ENCODE assay signal across 8 mouse cellular contexts in genomic region chr5:102373309-102373971, GRCm38 (mm10).
DNase-seq lines count a peak whose midpoint lies in the region; ATAC-seq and TF ChIP-seq lines count a peak whose summit lies in the region.

No protein-coding gene starts in this region.

- no peaks in the 10 kb centered on the region for H3K36me3 ChIP-seq in liver, adult 2 months (ENCODE audit: control insufficient read depth, insufficient read depth, low read length)
- H3K36me3 ChIP-seq in hindbrain, embryonic 14.5 days (replicated peaks; ENCODE audit: control insufficient read depth, insufficient read depth): no peaks in the 10 kb centered on the region
- no peaks in the 10 kb centered on the region for H3K36me3 ChIP-seq in midbrain, embryonic 14.5 days (ENCODE audit: control insufficient read depth, insufficient read depth, low read length)

- H3K9me3 ChIP-seq in hindbrain, embryonic 14.5 days (ENCODE audit: control insufficient read depth, low read length): no peaks in the 10 kb centered on the region
- no peaks in the 10 kb centered on the region for H3K9me3 ChIP-seq in midbrain, embryonic 14.5 days (ENCODE audit: control insufficient read depth, low read length)

- peak; percentile 89 for ATAC-seq in hindbrain, embryonic 14.5 days (ENCODE audit: low FRiP score)
- ATAC-seq in midbrain, embryonic 14.5 days (ENCODE audit: low FRiP score, low TSS enrichment): peak; percentile 88

- no peaks in the 10 kb centered on the region for H3K79me2 ChIP-seq in liver, adult 2 months (ENCODE audit: control insufficient read depth, insufficient read depth, low read length)

- no peak for TF ChIP-seq POLR2A in liver, adult 2 months (IDR thresholded peaks at IDR 0.05; ENCODE audit: extremely low read depth, insufficient read depth, low read length)

- peak; percentile 8 for DNase-seq in liver, adult 2 months (ENCODE audit: extremely low read depth, low read depth, low spot score)
- no peak for DNase-seq in liver
- peak; percentile 32 for DNase-seq in brain, embryonic 18.5 days (ENCODE audit: low read depth, low spot score)
- peak; percentile 70 for DNase-seq in hindbrain, embryonic 14.5 days (ENCODE audit: low spot score)
- DNase-seq in midbrain, embryonic 14.5 days: peak; percentile 85
- DNase-seq in cerebellum, postnatal 36 days: no peak
- DNase-seq in heart, postnatal 14 days: no peak
- no peak for DNase-seq in layer of hippocampus, postnatal 36 days

- H3K27me3 ChIP-seq in liver, adult 2 months (ENCODE audit: control insufficient read depth, insufficient read depth, low read length): no peaks in the 10 kb centered on the region
- H3K27me3 ChIP-seq in hindbrain, embryonic 14.5 days (ENCODE audit: control insufficient read depth, insufficient read depth, low read length): no peaks in the 10 kb centered on the region
- no peaks in the 10 kb centered on the region for H3K27me3 ChIP-seq in midbrain, embryonic 14.5 days (ENCODE audit: control insufficient read depth, insufficient read depth, low read length)

- H3K9ac ChIP-seq in liver, adult 2 months (ENCODE audit: low read depth, low read length): no peak overlapping the region
- H3K9ac ChIP-seq in hindbrain, embryonic 14.5 days: no peak overlapping the region
- H3K9ac ChIP-seq in midbrain, embryonic 14.5 days (replicated peaks; ENCODE audit: low read length): no peak overlapping the region

- intact Hi-C loops in heart, postnatal 14 days (cut with DNase I): no loop called here

- no peaks in the 10 kb centered on the region for H3K4me1 ChIP-seq in liver, adult 2 months (ENCODE audit: control insufficient read depth, insufficient read depth, low read length)
- H3K4me1 ChIP-seq in hindbrain, embryonic 14.5 days (replicated peaks; ENCODE audit: control insufficient read depth, insufficient read depth, low read length): no peaks in the 10 kb centered on the region
- H3K4me1 ChIP-seq in midbrain, embryonic 14.5 days (ENCODE audit: control insufficient read depth, insufficient read depth, low read length): 0 out of 2 replicates have a peak, but pooled peaks cover 5% of the 10 kb centered on the region

- H3K4me3 ChIP-seq in liver, adult 2 months (ENCODE audit: insufficient read depth, low read depth, low read length): no peak overlapping the region
- H3K4me3 ChIP-seq in hindbrain, embryonic 14.5 days (replicated peaks; ENCODE audit: low read length): no peak overlapping the region
- no peak overlapping the region for H3K4me3 ChIP-seq in midbrain, embryonic 14.5 days (replicated peaks; ENCODE audit: low read depth, low read length)

- H3K4me2 ChIP-seq in hindbrain, embryonic 14.5 days (replicated peaks): no peak overlapping the region
- H3K4me2 ChIP-seq in midbrain, embryonic 14.5 days (ENCODE audit: low read length): no peak overlapping the region

- TF ChIP-seq CTCF in liver, adult 2 months (IDR thresholded peaks at IDR 0.05; ENCODE audit: low read depth, low read length): no peak

- H3K27ac ChIP-seq in liver, adult 2 months (replicated peaks; ENCODE audit: insufficient read depth, low read depth, low read length): no peak overlapping the region
- no peak overlapping the region for H3K27ac ChIP-seq in hindbrain, embryonic 14.5 days
- H3K27ac ChIP-seq in midbrain, embryonic 14.5 days (replicated peaks; ENCODE audit: low read depth, low read length): no peak overlapping the region

- 73% methylated on average over 6 of the region's 6 CpGs for WGBS in liver, adult 2 months
- 75% methylated on average over 6 of the region's 6 CpGs for WGBS in hindbrain, embryonic 14.5 days
- 77% methylated on average over 6 of the region's 6 CpGs for WGBS in midbrain, embryonic 14.5 days

Comparison
In these comparisons a context has a peak if more than half of its experiments do, and no peak if none do; other contexts are left out.
1. DNase-seq: peak in liver, adult 2 months (single experiment), brain, embryonic 18.5 days (single experiment), hindbrain, embryonic 14.5 days (single experiment) and midbrain, embryonic 14.5 days (single experiment); none in liver (single experiment), cerebellum, postnatal 36 days (0 of 2), heart, postnatal 14 days (0 of 2) and layer of hippocampus, postnatal 36 days (0 of 2).